Mouse (Mus musculus) brain, embryonic 14.5 days (tissue): Measurements from ENCODE around the gene Arfgef2.

Experiments
- CTCF ChIP-seq: fragments of 200-500 bp; IDR thresholded peaks from 2 replicates; pipeline ENCODE4 v1.5.1; 2012; ENCODE audit warnings: inconsistent platforms, mild to moderate bottlenecking, moderate library complexity, borderline replicate concordance; ENCODE audit not compliant: insufficient read depth, insufficient read length; ENCODE audit errors: extremely low read depth
- POLR2A ChIP-seq: fragments of 200-500 bp; IDR thresholded peaks from 2 replicates; pipeline ENCODE4 v1.6.1; 2012; ENCODE audit warnings: mild to moderate bottlenecking, inconsistent platforms, borderline replicate concordance; ENCODE audit not compliant: poor library complexity, insufficient read depth, insufficient read length, severe bottlenecking; ENCODE audit errors: extremely low read depth

DNA sequence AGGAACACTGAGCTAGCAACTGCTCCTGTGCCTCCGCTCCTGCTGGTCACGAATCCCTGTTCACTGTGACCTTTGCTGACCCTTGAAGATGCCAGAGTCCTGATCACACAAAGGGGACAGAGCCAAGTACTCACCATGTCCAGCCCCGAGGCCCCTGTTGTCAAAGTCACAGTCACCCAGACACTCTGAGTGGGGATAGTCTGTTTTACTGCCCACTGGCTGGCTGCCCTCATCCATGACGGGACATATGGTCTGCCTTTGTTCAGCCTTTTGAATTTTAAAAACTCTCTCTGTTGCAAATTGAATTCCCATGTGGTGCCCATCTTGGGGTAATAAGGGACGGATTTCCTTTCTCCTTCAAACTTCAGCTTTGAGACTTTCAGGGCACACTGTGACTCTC, 41.3 kb upstream of the Arfgef2 start:
- TF ChIP-seq CTCF: no peak
- no peak for TF ChIP-seq POLR2A
